Mouse (Mus musculus): ENCODE measurements around the gene Arhgef2. TPM values are rescaled to one million over a fixed set of nuclear protein-coding genes. Genes with fewer than 3 reads are reported as not detected.

The Arhgef2 gene
- polyA plus RNA-seq, 1 experiment from 2014 or later, result 99.0 TPM

GRCm38 (mm10) chr3:88578498-88579424 lies 27.0 kb upstream of the Arhgef2 start:
- DNase-seq (ENCODE audit: low spot score, missing footprints), result no peak
- Histone ChIP-seq H3K36me3 (ENCODE audit: control insufficient read depth, insufficient read depth, low read length) (peaks cover 8% of the 10 kb centered on the region; the same call in 1 of the 2 replicates), H3K27ac (ENCODE audit: low read depth, low read length) (no peak overlapping the region), H3K9me3 (ENCODE audit: control insufficient read depth, low read length) (no peaks in the 10 kb centered on the region), H3K4me3 (ENCODE audit: low read depth, low read length) (peak overlapping the region; percentile 90), H3K4me2 (peak overlapping the region; percentile 85), H3K9ac (ENCODE audit: low read length) (peak overlapping the region; percentile 88), H3K27me3 (ENCODE audit: control insufficient read depth, insufficient read depth, low read length) (no peaks in the 10 kb centered on the region), H3K4me1 (ENCODE audit: control insufficient read depth, insufficient read depth, low read length) (peaks cover 5% of the 10 kb centered on the region; the same call in 1 of the 2 replicates)
- 45% methylated on average over 8 of the region's 8 CpGs for WGBS
- ATAC-seq (ENCODE audit: low FRiP score), result peak; percentile 51; the same call in 1 of the 2 replicates

DNA sequence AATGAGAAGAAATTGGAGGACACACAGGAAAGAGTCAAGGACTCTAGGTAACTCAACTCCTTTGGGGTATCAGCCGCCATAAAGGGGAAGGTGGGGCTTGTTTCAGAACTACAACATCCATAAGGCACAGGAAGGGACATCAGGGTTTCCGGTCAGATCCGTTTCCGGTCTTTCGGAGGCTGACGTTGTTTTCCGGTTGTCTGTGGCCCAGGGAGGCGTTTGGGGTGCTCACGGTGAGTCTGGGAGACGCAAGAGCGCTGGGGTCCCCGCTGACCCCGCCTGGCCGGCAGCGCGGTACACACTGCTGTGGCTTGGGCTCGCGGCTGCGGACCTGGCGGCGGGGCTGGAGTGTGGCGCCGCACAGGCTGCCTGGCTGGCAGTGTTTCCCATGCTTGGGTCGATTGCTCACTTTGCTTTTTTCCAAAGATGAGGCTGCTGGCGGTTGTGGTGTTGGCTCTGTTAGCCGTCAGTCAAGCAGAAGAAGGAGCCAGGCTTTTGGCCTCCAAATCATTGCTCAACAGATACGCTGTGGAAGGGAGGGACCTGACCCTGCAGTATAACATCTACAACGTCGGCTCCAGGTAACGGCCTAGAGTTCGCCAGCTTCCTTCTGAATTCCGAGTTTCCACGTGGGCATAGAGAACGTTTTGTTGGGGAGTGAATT lies 26.2 kb upstream of the Arhgef2 start:
- peak; percentile 87 for ATAC-seq (ENCODE audit: low FRiP score)
- peak; percentile 97 for DNase-seq (ENCODE audit: low spot score, missing footprints)
- Histone ChIP-seq H3K4me2 (peak overlapping the region; percentile 85), H3K4me1 (ENCODE audit: control insufficient read depth, insufficient read depth, low read length) (peaks cover 5% of the 10 kb centered on the region; the same call in 1 of the 2 replicates), H3K27me3 (ENCODE audit: control insufficient read depth, insufficient read depth, low read length) (no peaks in the 10 kb centered on the region), H3K27ac (ENCODE audit: low read depth, low read length) (no peak overlapping the region), H3K4me3 (ENCODE audit: low read depth, low read length) (peak overlapping the region; percentile 90), H3K36me3 (ENCODE audit: control insufficient read depth, insufficient read depth, low read length) (peaks cover 8% of the 10 kb centered on the region; the same call in 1 of the 2 replicates), H3K9me3 (ENCODE audit: control insufficient read depth, low read length) (no peaks in the 10 kb centered on the region), H3K9ac (ENCODE audit: low read length) (peak overlapping the region; percentile 88)
- under 1% methylated on average over 34 of the region's 34 CpGs for WGBS

- ATAC-seq (ENCODE audit: low FRiP score) (no peak), DNase-seq (ENCODE audit: low spot score, missing footprints) (no peak)
- Histone ChIP-seq H3K27ac (ENCODE audit: low read depth, low read length) (no peak overlapping the region), H3K4me3 (ENCODE audit: low read depth, low read length) (no peak overlapping the region), H3K9ac (ENCODE audit: low read length) (no peak overlapping the region), H3K36me3 (ENCODE audit: control insufficient read depth, insufficient read depth, low read length) (peaks cover 23% of the 10 kb centered on the region), H3K9me3 (ENCODE audit: control insufficient read depth, low read length) (no peaks in the 10 kb centered on the region), H3K4me2 (no peak overlapping the region), H3K4me1 (ENCODE audit: control insufficient read depth, insufficient read depth, low read length) (no peaks in the 10 kb centered on the region; the same call in 1 of the 2 replicates), H3K27me3 (ENCODE audit: control insufficient read depth, insufficient read depth, low read length) (no peaks in the 10 kb centered on the region)
- 95% methylated on average over 6 of the region's 6 CpGs for WGBS
Measured at GRCm38 (mm10) chr3:88585769-88586168, 20.0 kb upstream of the Arhgef2 start.

GRCm38 (mm10) chr3:88586640-88587039 lies 19.1 kb upstream of the Arhgef2 start:
- H3K4me1 ChIP-seq (ENCODE audit: control insufficient read depth, insufficient read depth, low read length), result peaks cover 1% of the 10 kb centered on the region
- no peak overlapping the region for H3K9ac ChIP-seq (ENCODE audit: low read length)
- H3K27me3 ChIP-seq (ENCODE audit: control insufficient read depth, insufficient read depth, low read length), result no peaks in the 10 kb centered on the region
- H3K9me3 ChIP-seq (ENCODE audit: control insufficient read depth, low read length), result no peaks in the 10 kb centered on the region
- WGBS, result 94% methylated on average over 5 of the region's 5 CpGs
- H3K4me2 ChIP-seq, result no peak overlapping the region
- ATAC-seq (ENCODE audit: low FRiP score), result no peak
- H3K4me3 ChIP-seq (ENCODE audit: low read depth, low read length), result no peak overlapping the region
- DNase-seq (ENCODE audit: low spot score, missing footprints), result no peak
- H3K27ac ChIP-seq (ENCODE audit: low read depth, low read length), result no peak overlapping the region
- peaks cover 23% of the 10 kb centered on the region for H3K36me3 ChIP-seq (ENCODE audit: control insufficient read depth, insufficient read depth, low read length)

- no peak for ATAC-seq (ENCODE audit: low FRiP score)
- H3K4me1 ChIP-seq (ENCODE audit: control insufficient read depth, insufficient read depth, low read length), result peaks cover 3% of the 10 kb centered on the region
- 36% methylated on average over 5 of the region's 5 CpGs for WGBS
- no peak for DNase-seq (ENCODE audit: low spot score, missing footprints)
- H3K4me2 ChIP-seq, result no peak overlapping the region
- H3K27me3 ChIP-seq (ENCODE audit: control insufficient read depth, insufficient read depth, low read length), result no peaks in the 10 kb centered on the region
- 0 out of 2 replicates have a peak overlapping the region, but pooled peaks have one; percentile 5 for H3K9ac ChIP-seq (ENCODE audit: low read length)
- no peak overlapping the region for H3K4me3 ChIP-seq (ENCODE audit: low read depth, low read length)
- no peak overlapping the region for H3K27ac ChIP-seq (ENCODE audit: low read depth, low read length)
- H3K36me3 ChIP-seq (ENCODE audit: control insufficient read depth, insufficient read depth, low read length), result peaks cover 15% of the 10 kb centered on the region
- no peaks in the 10 kb centered on the region for H3K9me3 ChIP-seq (ENCODE audit: control insufficient read depth, low read length)
Measured at GRCm38 (mm10) chr3:88590246-88590645, 15.5 kb upstream of the Arhgef2 start.

DNA sequence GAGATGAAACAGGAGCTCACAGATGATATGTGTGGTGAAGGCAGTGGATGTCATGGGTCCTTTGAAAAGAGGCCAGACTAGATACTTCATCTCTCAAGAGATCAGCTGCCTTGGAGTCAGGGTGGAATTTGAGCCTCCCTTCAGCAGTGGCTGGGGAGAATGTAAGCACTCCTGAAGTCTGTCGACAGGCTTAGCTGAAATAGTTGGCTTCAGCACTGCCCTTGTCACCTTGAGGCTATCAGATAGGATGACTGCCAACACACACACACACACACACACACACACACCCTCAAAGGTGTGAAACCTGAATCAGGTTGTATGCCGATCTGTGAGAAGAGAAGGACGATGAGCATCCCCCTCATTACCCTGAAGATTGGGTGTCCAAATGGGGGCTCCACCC lies 14.7 kb upstream of the Arhgef2 start:
- no peak overlapping the region for H3K9ac ChIP-seq (ENCODE audit: low read length)
- H3K4me3 ChIP-seq (ENCODE audit: low read depth, low read length), result no peak overlapping the region
- H3K9me3 ChIP-seq (ENCODE audit: control insufficient read depth, low read length), result no peaks in the 10 kb centered on the region
- no peak overlapping the region for H3K4me2 ChIP-seq
- no peak for DNase-seq (ENCODE audit: low spot score, missing footprints)
- no peaks in the 10 kb centered on the region for H3K27me3 ChIP-seq (ENCODE audit: control insufficient read depth, insufficient read depth, low read length)
- H3K36me3 ChIP-seq (ENCODE audit: control insufficient read depth, insufficient read depth, low read length), result peaks cover 14% of the 10 kb centered on the region
- no peak for ATAC-seq (ENCODE audit: low FRiP score)
- no peak overlapping the region for H3K27ac ChIP-seq (ENCODE audit: low read depth, low read length)
- 50% methylated on average over 3 of the region's 3 CpGs for WGBS
- peaks cover 3% of the 10 kb centered on the region for H3K4me1 ChIP-seq (ENCODE audit: control insufficient read depth, insufficient read depth, low read length)

- Histone ChIP-seq H3K4me1 (ENCODE audit: control insufficient read depth, insufficient read depth, low read length) (peaks cover 3% of the 10 kb centered on the region), H3K4me3 (ENCODE audit: low read depth, low read length) (no peak overlapping the region), H3K9me3 (ENCODE audit: control insufficient read depth, low read length) (no peaks in the 10 kb centered on the region), H3K27ac (ENCODE audit: low read depth, low read length) (no peak overlapping the region; the same call in 1 of the 2 replicates), H3K36me3 (ENCODE audit: control insufficient read depth, insufficient read depth, low read length) (peaks cover 12% of the 10 kb centered on the region), H3K4me2 (no peak overlapping the region), H3K9ac (ENCODE audit: low read length) (peak overlapping the region; percentile 38; the same call in 1 of the 2 replicates), H3K27me3 (ENCODE audit: control insufficient read depth, insufficient read depth, low read length) (no peaks in the 10 kb centered on the region)
- DNase-seq (ENCODE audit: low spot score, missing footprints), result peak; percentile 97
- 38% methylated on average over 9 of the region's 9 CpGs for WGBS
- ATAC-seq (ENCODE audit: low FRiP score), result 0 out of 2 replicates have a peak, but pooled peaks have one; percentile 14
Measured at GRCm38 (mm10) chr3:88591950-88592731, 13.6 kb upstream of the Arhgef2 start.

- H3K27me3 ChIP-seq (ENCODE audit: control insufficient read depth, insufficient read depth, low read length), result no peaks in the 10 kb centered on the region
- peaks cover 5% of the 10 kb centered on the region for H3K36me3 ChIP-seq (ENCODE audit: control insufficient read depth, insufficient read depth, low read length)
- WGBS, result 80% methylated on average over 10 of the region's 10 CpGs
- no peak overlapping the region for H3K9ac ChIP-seq (ENCODE audit: low read length)
- H3K4me2 ChIP-seq, result no peak overlapping the region
- no peak overlapping the region for H3K4me3 ChIP-seq (ENCODE audit: low read depth, low read length)
- ATAC-seq (ENCODE audit: low FRiP score), result no peak
- H3K9me3 ChIP-seq (ENCODE audit: control insufficient read depth, low read length), result no peaks in the 10 kb centered on the region
- DNase-seq (ENCODE audit: low spot score, missing footprints), result no peak
- no peak overlapping the region for H3K27ac ChIP-seq (ENCODE audit: low read depth, low read length)
- peaks cover 3% of the 10 kb centered on the region for H3K4me1 ChIP-seq (ENCODE audit: control insufficient read depth, insufficient read depth, low read length)
Measured at GRCm38 (mm10) chr3:88592942-88593576, 12.7 kb upstream of the Arhgef2 start.
